Mouse (Mus musculus): ENCODE results near the gene Adra1d.

GRCm38 (mm10) chr2:131560205-131560919 lies 1.7 kb downstream of the Adra1d start:
- TF ChIP-seq CTCF (IDR thresholded peaks at IDR 0.05; ENCODE audit: borderline replicate concordance, extremely low read depth, insufficient read depth, insufficient read length), result no peak
- no peak for TF ChIP-seq POLR2A (IDR thresholded peaks at IDR 0.05; ENCODE audit: borderline replicate concordance, extremely low read depth, insufficient read depth, insufficient read length, poor library complexity, severe bottlenecking)

Measured in brain, embryonic 14.5 days (tissue).